Mouse (Mus musculus) forebrain, embryonic 16.5 days (tissue): ENCODE measurements around the gene Aagab. TPM values are rescaled to one million over a fixed set of nuclear protein-coding genes. Genes with fewer than 3 reads are reported as not detected.

Source experiments
- ATAC-seq: fragments of 200-750 bp; cut with Nextera tagmentation; 2 replicates; pipeline ENCODE4 v1.8.0; 2017; ENCODE audit warnings: mild to moderate bottlenecking, moderate library complexity
- H3K27ac ChIP-seq: fragments of 300-500 bp; sonication (generic); 2 replicates; pipeline ENCODE4 v1.5.1; 2014; ENCODE audit warnings: low read length, control low read depth
- H3K27me3 ChIP-seq: fragments of 300-500 bp; sonication (generic); replicated peaks from 2 replicates; pipeline ENCODE4 v1.6.1; 2014; ENCODE audit warnings: low read length; ENCODE audit not compliant: control insufficient read depth, insufficient read depth
- H3K36me3 ChIP-seq: fragments of 300-500 bp; sonication (generic); 2 replicates; pipeline ENCODE4 v1.6.1; 2014; ENCODE audit not compliant: control insufficient read depth, insufficient read depth
- H3K4me1 ChIP-seq: fragments of 300-500 bp; sonication (generic); replicated peaks from 2 replicates; pipeline ENCODE4 v1.6.1; 2014; ENCODE audit warnings: low read length; ENCODE audit not compliant: control insufficient read depth, insufficient read depth
- H3K4me2 ChIP-seq: fragments of 300-500 bp; sonication (generic); 2 replicates; pipeline ENCODE4 v1.6.1; 2014; ENCODE audit warnings: mild to moderate bottlenecking, low read length, control low read depth
- H3K4me3 ChIP-seq: fragments of 300-500 bp; sonication (generic); replicated peaks from 2 replicates; pipeline ENCODE4 v1.5.1; 2014; ENCODE audit warnings: mild to moderate bottlenecking, low read length, control low read depth
- H3K9ac ChIP-seq: fragments of 300-500 bp; sonication (generic); replicated peaks from 2 replicates; pipeline ENCODE4 v1.6.1; 2014; ENCODE audit warnings: low read depth, low read length, control low read depth
- H3K9me3 ChIP-seq: fragments of 300-500 bp; sonication (generic); 2 replicates; pipeline ENCODE4 v1.6.1; 2016; ENCODE audit warnings: low read length; ENCODE audit not compliant: control insufficient read depth
- WGBS: fragments of 180-500 bp; shearing (Covaris S2); extraction: QIAGEN DNeasy Blood & Tissue Kit; methylation state at CpG from one replicate; pipeline ENCODE4 v1.1.7; 2014; 5-methylcytosine and 5-hydroxymethylcytosine counted together
- polyA plus RNA-seq: library from polyadenylated mRNA; unstranded; fragments of >200 nt; fragmentation: Nextera tagmentation; extraction: Ambion mirVana; gene quantifications from 2 replicates; pipeline ENCODE4 v1.2.1, GENCODE M21; 2015

Gene Aagab
- polyA plus RNA-seq, 1 experiment from 2014 or later = 58.5 TPM

- no peak overlapping the region for H3K27ac ChIP-seq
- no peak overlapping the region for H3K4me2 ChIP-seq
- no peak overlapping the region for H3K4me3 ChIP-seq
- no peaks in the 10 kb centered on the region for H3K36me3 ChIP-seq
- H3K4me1 ChIP-seq = peaks cover 14% of the 10 kb centered on the region
- no peak for ATAC-seq
- 37% methylated on average over 6 of the region's 6 CpGs for WGBS
- H3K27me3 ChIP-seq = 0 out of 2 replicates have a peak, but pooled peaks cover 7% of the 10 kb centered on the region
- no peak overlapping the region for H3K9ac ChIP-seq
- no peaks in the 10 kb centered on the region for H3K9me3 ChIP-seq
Measured at GRCm38 (mm10) chr9:63571895-63572294, 30.6 kb upstream of the Aagab start.

DNA sequence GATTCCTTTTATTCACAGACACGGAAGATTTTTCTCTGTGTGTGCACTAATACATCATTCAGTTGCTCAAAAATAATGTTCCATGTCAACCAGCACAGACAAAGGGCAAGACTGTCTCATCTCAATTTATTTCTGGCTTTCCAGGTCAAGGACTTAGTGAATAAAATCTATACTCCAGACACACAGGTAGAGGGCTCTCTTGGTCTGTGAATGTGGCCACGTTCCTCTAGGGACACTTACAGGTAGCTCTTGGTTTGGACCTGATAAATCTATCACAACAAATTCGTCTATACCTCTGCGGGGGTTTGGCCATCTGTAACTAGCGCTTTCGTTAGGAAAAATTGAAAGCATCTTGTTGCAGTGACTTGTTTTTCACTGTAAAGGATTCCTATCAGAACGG, 29.6 kb upstream of the Aagab start:
- Histone ChIP-seq H3K4me2 (no peak overlapping the region), H3K4me3 (no peak overlapping the region), H3K9ac (no peak overlapping the region), H3K4me1 (peaks cover 13% of the 10 kb centered on the region), H3K27ac (no peak overlapping the region), H3K36me3 (no peaks in the 10 kb centered on the region), H3K9me3 (no peaks in the 10 kb centered on the region), H3K27me3 (0 out of 2 replicates have a peak, but pooled peaks cover 2% of the 10 kb centered on the region)
- no peak for ATAC-seq
- 72% methylated on average over 7 of the region's 7 CpGs for WGBS

DNA sequence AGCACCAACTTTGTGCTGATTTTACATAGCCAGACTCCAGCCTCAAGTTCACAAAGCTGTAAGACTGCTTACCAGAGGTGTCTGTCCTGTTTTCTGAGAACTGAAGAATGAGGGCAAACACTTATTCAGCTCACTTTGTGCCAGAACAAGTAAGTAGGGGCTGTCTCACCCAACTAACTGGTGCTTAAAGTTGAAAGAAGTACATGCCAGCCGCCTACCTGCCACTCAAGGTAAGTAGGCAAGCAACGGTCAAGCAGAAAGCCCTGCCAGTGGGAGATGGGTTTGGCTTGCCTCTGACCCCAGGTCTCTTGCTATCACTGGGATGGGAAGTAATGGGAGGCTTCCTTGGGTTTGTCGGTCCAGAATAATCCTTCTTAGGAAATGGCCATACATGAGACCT, 25.0 kb upstream of the Aagab start:
- Histone ChIP-seq H3K9me3 (no peaks in the 10 kb centered on the region), H3K4me2 (no peak overlapping the region), H3K27me3 (no peaks in the 10 kb centered on the region), H3K36me3 (no peaks in the 10 kb centered on the region), H3K27ac (no peak overlapping the region), H3K4me1 (no peaks in the 10 kb centered on the region), H3K4me3 (no peak overlapping the region), H3K9ac (no peak overlapping the region)
- WGBS = 94% methylated on average over 3 of the region's 3 CpGs
- ATAC-seq = no peak

DNA sequence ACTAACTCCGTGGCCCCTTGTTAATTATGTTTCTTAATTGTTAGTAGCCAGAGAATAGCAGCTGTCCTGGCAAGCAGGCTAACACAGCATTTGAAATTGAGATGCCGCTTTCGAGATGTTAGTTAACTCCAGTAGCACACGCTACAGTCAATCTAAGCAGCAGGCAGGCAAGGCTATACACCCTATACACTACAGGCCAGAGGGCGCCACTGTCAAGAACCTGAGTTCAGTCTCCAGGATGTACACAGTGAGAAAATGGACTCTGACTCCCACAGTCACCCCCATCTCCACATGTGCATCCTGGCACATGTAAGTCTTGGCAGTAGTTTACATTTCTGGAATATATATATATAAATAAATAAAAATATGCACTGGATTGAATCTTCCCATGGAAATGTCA, 22.8 kb upstream of the Aagab start:
- H3K27me3 ChIP-seq = no peaks in the 10 kb centered on the region
- H3K27ac ChIP-seq = no peak overlapping the region
- H3K9ac ChIP-seq = no peak overlapping the region
- WGBS = 51% methylated on average over 5 of the region's 5 CpGs
- H3K36me3 ChIP-seq = no peaks in the 10 kb centered on the region
- H3K4me3 ChIP-seq = no peak overlapping the region
- ATAC-seq = no peak
- no peak overlapping the region for H3K4me2 ChIP-seq
- H3K9me3 ChIP-seq = no peaks in the 10 kb centered on the region
- no peaks in the 10 kb centered on the region for H3K4me1 ChIP-seq

GRCm38 (mm10) chr9:63580046-63580445, 22.4 kb upstream of the Aagab start:
- no peak for ATAC-seq
- Histone ChIP-seq H3K4me1 (no peaks in the 10 kb centered on the region), H3K4me3 (no peak overlapping the region), H3K36me3 (no peaks in the 10 kb centered on the region), H3K4me2 (no peak overlapping the region), H3K27ac (no peak overlapping the region), H3K9me3 (no peaks in the 10 kb centered on the region), H3K27me3 (no peaks in the 10 kb centered on the region), H3K9ac (no peak overlapping the region)
- WGBS = 81% methylated on average over 2 of the region's 2 CpGs

GRCm38 (mm10) chr9:63581778-63582177, 20.7 kb upstream of the Aagab start:
- Histone ChIP-seq H3K9me3 (no peaks in the 10 kb centered on the region), H3K36me3 (no peaks in the 10 kb centered on the region), H3K4me1 (no peaks in the 10 kb centered on the region), H3K4me3 (no peak overlapping the region), H3K27me3 (no peaks in the 10 kb centered on the region), H3K4me2 (no peak overlapping the region), H3K27ac (no peak overlapping the region), H3K9ac (no peak overlapping the region)
- no peak for ATAC-seq
- 82% methylated on average over 4 of the region's 4 CpGs for WGBS

DNA sequence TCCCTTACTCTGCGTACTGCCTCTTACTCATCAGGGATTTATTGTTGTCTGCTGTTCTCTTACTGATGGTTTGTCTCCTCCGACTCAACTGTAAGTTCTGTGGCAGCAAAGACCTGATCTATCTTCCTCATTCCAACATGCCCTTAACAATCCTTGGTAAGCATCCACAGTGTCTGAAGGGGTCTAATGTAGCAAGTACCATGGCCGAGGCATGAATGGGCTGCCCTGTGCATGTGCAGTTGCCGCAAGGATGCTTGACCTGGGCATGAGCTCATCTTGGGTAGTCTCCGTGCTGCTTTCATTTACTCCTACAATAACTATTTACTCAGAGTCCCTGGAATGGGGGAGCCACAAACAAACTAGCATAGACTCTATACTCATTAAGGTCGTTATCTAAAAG, 17.2 kb upstream of the Aagab start:
- Histone ChIP-seq H3K4me1 (no peaks in the 10 kb centered on the region), H3K4me3 (no peak overlapping the region), H3K27ac (no peak overlapping the region), H3K27me3 (no peaks in the 10 kb centered on the region), H3K9ac (no peak overlapping the region), H3K9me3 (0 out of 2 replicates have a peak, but pooled peaks cover 2% of the 10 kb centered on the region), H3K4me2 (no peak overlapping the region), H3K36me3 (no peaks in the 10 kb centered on the region)
- no peak for ATAC-seq
- 88% methylated on average over 6 of the region's 6 CpGs for WGBS

GRCm38 (mm10) chr9:63589209-63589608, 13.3 kb upstream of the Aagab start:
- no peaks in the 10 kb centered on the region for H3K36me3 ChIP-seq
- WGBS = 74% methylated on average over 6 of the region's 6 CpGs
- H3K4me1 ChIP-seq = no peaks in the 10 kb centered on the region
- ATAC-seq = no peak
- no peak overlapping the region for H3K4me2 ChIP-seq
- H3K4me3 ChIP-seq = no peak overlapping the region
- H3K9me3 ChIP-seq = 0 out of 2 replicates have a peak, but pooled peaks cover 2% of the 10 kb centered on the region
- H3K27ac ChIP-seq = no peak overlapping the region
- no peak overlapping the region for H3K9ac ChIP-seq
- H3K27me3 ChIP-seq = no peaks in the 10 kb centered on the region

DNA sequence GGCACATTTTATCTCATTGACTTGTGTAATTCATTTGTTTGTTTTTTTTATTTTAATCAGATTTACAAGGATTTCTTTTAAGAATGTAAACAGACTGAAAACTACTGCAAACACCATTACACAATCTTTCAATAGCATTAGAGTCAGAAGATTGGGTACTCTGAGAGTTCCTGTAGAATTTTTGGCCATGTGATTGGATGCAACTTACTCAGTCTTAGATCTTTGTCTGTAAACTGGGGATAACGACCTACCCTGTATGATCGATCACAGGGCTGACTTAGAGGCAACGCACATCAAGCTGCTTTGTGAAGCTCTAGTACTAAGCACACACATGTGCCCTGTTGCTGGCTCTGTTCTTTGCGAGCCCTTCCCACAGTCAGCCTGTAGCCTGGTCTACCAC, 11.9 kb upstream of the Aagab start:
- 83% methylated on average over 4 of the region's 4 CpGs for WGBS

GRCm38 (mm10) chr9:63591661-63592256, 10.7 kb upstream of the Aagab start:
- H3K36me3 ChIP-seq = no peaks in the 10 kb centered on the region
- H3K4me1 ChIP-seq = peaks cover 3% of the 10 kb centered on the region; the same call in 1 of the 2 replicates
- no peak overlapping the region for H3K9ac ChIP-seq
- H3K9me3 ChIP-seq = 0 out of 2 replicates have a peak, but pooled peaks cover 2% of the 10 kb centered on the region
- 91% methylated on average over 8 of the region's 8 CpGs for WGBS
- H3K27ac ChIP-seq = no peak overlapping the region
- no peaks in the 10 kb centered on the region for H3K27me3 ChIP-seq
- no peak overlapping the region for H3K4me2 ChIP-seq
- no peak overlapping the region for H3K4me3 ChIP-seq
- ATAC-seq = no peak

More for the DNA sequence above, 11.9 kb upstream of the Aagab start:
- no peak for ATAC-seq
- Histone ChIP-seq H3K36me3 (no peaks in the 10 kb centered on the region), H3K9ac (no peak overlapping the region), H3K27me3 (no peaks in the 10 kb centered on the region), H3K27ac (no peak overlapping the region), H3K4me1 (peaks cover 3% of the 10 kb centered on the region; the same call in 1 of the 2 replicates), H3K4me2 (no peak overlapping the region), H3K9me3 (0 out of 2 replicates have a peak, but pooled peaks cover 2% of the 10 kb centered on the region), H3K4me3 (no peak overlapping the region)
